Mouse (Mus musculus) bone marrow, adult 2 months (tissue): ENCODE results near the gene Phox2a.

Source experiments
- CTCF ChIP-seq: fragments of 200-500 bp; IDR thresholded peaks from 2 replicates; pipeline ENCODE4 v1.5.1; 2011; ENCODE audit warnings: low read length, control low read depth; ENCODE audit not compliant: control insufficient read depth, insufficient read depth
- POLR2A ChIP-seq: fragments of 200-500 bp; IDR thresholded peaks from 2 replicates; pipeline ENCODE4 v1.6.1; 2011; ENCODE audit warnings: low read depth, mild to moderate bottlenecking, control low read depth, low read length, borderline replicate concordance; ENCODE audit not compliant: control insufficient read depth

DNA sequence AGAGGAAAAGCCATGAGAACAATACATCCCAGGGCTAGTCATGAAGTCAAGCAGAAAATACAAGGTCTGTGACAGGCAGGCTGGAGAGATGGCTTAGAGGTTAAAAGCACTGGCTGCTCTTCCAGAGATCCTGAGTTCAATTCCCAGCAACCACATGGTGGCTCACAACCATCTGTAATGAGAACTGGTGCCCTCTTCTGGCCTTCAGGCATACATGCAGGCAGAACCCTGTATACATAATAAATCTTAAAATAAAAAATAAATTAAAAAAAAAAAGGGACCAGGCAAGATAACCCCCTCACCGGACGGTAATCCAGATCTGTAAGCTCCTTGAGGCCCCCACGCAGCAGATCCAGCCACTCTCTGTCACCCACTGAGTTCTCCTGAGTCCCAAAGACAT is 12.3 kb downstream of the Phox2a start:
- TF ChIP-seq POLR2A (no peak), CTCF (no peak)
